Mouse (Mus musculus) forebrain, postnatal 0 days (tissue): ENCODE results near the gene Ulk1. TPM values are rescaled to one million over a fixed set of nuclear protein-coding genes. Genes with fewer than 3 reads are reported as not detected.

Experiments used
- ATAC-seq: fragments of 200-750 bp; cut with Nextera tagmentation; 2 replicates; pipeline ENCODE4 v1.8.0; 2017; ENCODE audit warnings: mild to moderate bottlenecking, moderate library complexity
- DNase-seq: peaks from one replicate; pipeline ENCODE4 v3.0.0-alpha.2; 2015
- H3K27ac ChIP-seq: fragments of 300-500 bp; sonication (generic); 2 replicates; pipeline ENCODE4 v1.5.1; 2014; ENCODE audit warnings: low read depth, mild to moderate bottlenecking, antibody characterized with exemption, low read length, moderate library complexity, mixed read lengths
- H3K27me3 ChIP-seq: fragments of 300-500 bp; sonication (generic); 2 replicates; pipeline ENCODE4 v1.6.1; 2014; ENCODE audit warnings: mild to moderate bottlenecking, low read length, mixed read lengths; ENCODE audit not compliant: insufficient read depth
- H3K36me3 ChIP-seq: fragments of 300-500 bp; sonication (generic); 2 replicates; pipeline ENCODE4 v1.6.1; 2014; ENCODE audit warnings: mild to moderate bottlenecking, moderate library complexity; ENCODE audit not compliant: insufficient read depth
- H3K4me1 ChIP-seq: fragments of 300-500 bp; sonication (generic); 2 replicates; pipeline ENCODE4 v1.6.1; 2014; ENCODE audit warnings: antibody characterized with exemption; ENCODE audit not compliant: insufficient read depth
- H3K4me2 ChIP-seq: fragments of 300-500 bp; sonication (generic); 2 replicates; pipeline ENCODE4 v1.6.1; 2014; ENCODE audit warnings: low read depth, mild to moderate bottlenecking, moderate library complexity
- H3K4me3 ChIP-seq: fragments of 300-500 bp; sonication (generic); 2 replicates; pipeline ENCODE4 v1.5.1; 2014; ENCODE audit warnings: low read depth, low read length, mixed read lengths
- H3K9ac ChIP-seq: fragments of 300-500 bp; sonication (generic); 2 replicates; pipeline ENCODE4 v1.6.1; 2014; ENCODE audit warnings: mild to moderate bottlenecking
- H3K9me3 ChIP-seq: fragments of 300-500 bp; sonication (generic); 2 replicates; pipeline ENCODE4 v1.6.1; 2016; ENCODE audit warnings: low read length
- CTCF ChIP-seq: sonication (generic); IDR thresholded peaks from 2 replicates; pipeline ENCODE4 v1.5.1; 2016; ENCODE audit warnings: antibody characterized with exemption, control low read depth, low read depth
- WGBS: fragments of 180-500 bp; shearing (Covaris S2); extraction: QIAGEN DNeasy Blood & Tissue Kit; methylation state at CpG from one replicate; pipeline ENCODE4 v1.1.7; 2014; 5-methylcytosine and 5-hydroxymethylcytosine counted together
- polyA plus RNA-seq: library from polyadenylated mRNA; unstranded; fragments of >200 nt; fragmentation: Nextera tagmentation; extraction: Ambion mirVana; gene quantifications from 2 replicates; pipeline ENCODE4 v1.2.1, GENCODE M21; 2015
- total RNA-seq: library from RNA; depleted of rRNA; stranded (reverse); fragments of >200 nt; gene quantifications from 2 replicates; pipeline ENCODE4 v1.2.3, GENCODE M21; 2014

The Ulk1 gene
- total and polyA plus RNA-seq, 2 experiments from 2014 or later = 20.8 to 65.9 TPM

DNA sequence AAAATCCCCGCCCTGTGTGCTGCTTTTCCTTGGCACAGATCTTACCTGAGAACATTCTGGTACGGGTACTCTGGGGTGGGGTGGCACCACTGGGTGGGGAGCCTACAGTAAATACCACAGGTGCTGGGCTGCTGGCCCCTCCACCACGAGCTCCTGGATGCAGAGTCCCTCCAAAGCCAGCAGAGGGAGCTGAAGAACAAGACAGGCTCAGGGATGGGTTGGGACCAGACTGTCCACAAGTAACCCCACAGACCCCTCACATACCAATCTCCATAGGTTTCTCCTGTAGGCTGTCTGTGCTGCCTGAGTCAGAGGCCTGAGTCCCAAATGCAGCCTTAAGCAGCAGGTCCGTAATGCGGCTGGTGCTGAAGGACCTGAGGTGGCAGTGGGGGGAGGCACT is 21.2 kb downstream of the Ulk1 start:
- Histone ChIP-seq H3K4me2 (no peak overlapping the region), H3K4me3 (no peak overlapping the region), H3K27ac (no peak overlapping the region), H3K27me3 (no peaks in the 10 kb centered on the region), H3K9me3 (no peaks in the 10 kb centered on the region), H3K9ac (no peak overlapping the region), H3K4me1 (no peaks in the 10 kb centered on the region), H3K36me3 (peaks cover 83% of the 10 kb centered on the region)
- ATAC-seq (peak; percentile 77), DNase-seq (peak; percentile 64)
- peak; percentile 80 for TF ChIP-seq CTCF
- WGBS = 63% methylated on average over 5 of the region's 5 CpGs

DNA sequence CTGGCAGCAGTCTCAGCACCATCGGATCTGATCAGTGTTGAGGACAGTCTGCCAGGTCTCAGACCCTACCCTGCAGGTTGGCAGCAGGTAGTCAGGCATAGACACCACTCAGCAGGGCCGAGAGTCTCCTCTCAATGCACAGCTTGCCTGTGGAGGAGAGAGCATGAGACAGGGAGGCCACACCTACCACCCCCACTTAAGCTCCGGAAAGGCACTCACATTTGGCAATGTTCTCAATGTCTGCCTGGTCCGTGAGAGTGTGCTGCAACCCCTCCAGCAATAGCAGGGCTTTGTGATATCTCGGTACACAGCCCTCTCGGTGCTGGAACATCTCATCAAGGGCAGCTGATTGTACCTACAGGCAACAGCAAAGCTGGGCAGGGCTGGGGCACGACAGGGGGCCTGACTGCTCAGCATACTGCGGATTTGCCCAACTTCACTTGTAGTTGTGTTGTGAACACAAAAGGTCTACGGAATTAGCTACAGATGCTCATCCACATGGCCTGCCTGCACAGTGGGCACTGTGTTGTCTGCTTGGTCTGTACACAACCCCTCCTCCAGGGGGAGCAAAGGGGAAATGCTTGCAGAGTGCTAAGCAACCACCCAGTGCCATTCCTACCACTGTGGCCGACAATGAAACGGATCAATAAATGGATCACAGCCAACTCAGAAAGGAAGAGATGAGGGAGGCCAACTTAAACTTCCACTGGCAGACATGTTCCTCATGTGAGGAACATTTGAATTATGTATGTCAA is 23.6 kb downstream of the Ulk1 start:
- Histone ChIP-seq H3K4me2 (no peak overlapping the region), H3K4me1 (no peaks in the 10 kb centered on the region), H3K36me3 (peaks cover 59% of the 10 kb centered on the region), H3K4me3 (no peak overlapping the region), H3K27ac (no peak overlapping the region), H3K9me3 (no peaks in the 10 kb centered on the region), H3K9ac (no peak overlapping the region), H3K27me3 (no peaks in the 10 kb centered on the region)
- DNase-seq = no peak
- 80% methylated on average over 11 of the region's 11 CpGs for WGBS
- TF ChIP-seq CTCF = 0 out of 2 replicates have a peak, but pooled peaks have one; percentile 22
- no peak for ATAC-seq

DNA sequence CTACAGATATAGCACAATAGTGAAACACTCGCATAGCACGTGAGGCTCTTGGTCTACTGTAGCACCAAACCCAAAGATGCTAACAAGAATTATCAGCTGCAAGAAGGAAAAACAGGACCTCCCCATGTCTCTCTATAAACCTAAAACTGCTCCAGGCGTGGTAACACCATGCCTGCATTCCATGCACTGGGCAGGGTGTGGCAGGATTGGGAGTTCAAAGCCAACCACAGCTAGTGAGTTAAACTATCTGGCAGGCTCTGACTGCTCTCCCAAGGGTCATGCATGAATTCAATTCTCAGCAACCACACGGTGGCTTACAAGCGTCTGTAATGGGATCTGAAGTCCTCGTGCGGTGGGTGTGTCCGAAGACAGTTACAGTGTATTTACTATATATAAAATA is 26.7 kb downstream of the Ulk1 start:
- no peaks in the 10 kb centered on the region for H3K9me3 ChIP-seq
- ATAC-seq (no peak), DNase-seq (no peak)
- H3K27ac ChIP-seq = no peak overlapping the region
- no peak for TF ChIP-seq CTCF
- no peak overlapping the region for H3K9ac ChIP-seq
- no peaks in the 10 kb centered on the region for H3K27me3 ChIP-seq
- H3K4me1 ChIP-seq = peaks cover 7% of the 10 kb centered on the region; the same call in 1 of the 2 replicates
- 76% methylated on average over 8 of the region's 8 CpGs for WGBS
- H3K4me2 ChIP-seq = no peak overlapping the region
- H3K36me3 ChIP-seq = peaks cover 28% of the 10 kb centered on the region
- no peak overlapping the region for H3K4me3 ChIP-seq

- TF ChIP-seq CTCF = no peak
- peaks cover 13% of the 10 kb centered on the region for H3K36me3 ChIP-seq
- H3K27ac ChIP-seq = no peak overlapping the region
- no peak for DNase-seq
- H3K27me3 ChIP-seq = no peaks in the 10 kb centered on the region
- WGBS = 89% methylated on average over 7 of the region's 7 CpGs
- no peak for ATAC-seq
- H3K4me2 ChIP-seq = no peak overlapping the region
- H3K4me1 ChIP-seq = peaks cover 7% of the 10 kb centered on the region; the same call in 1 of the 2 replicates
- no peaks in the 10 kb centered on the region for H3K9me3 ChIP-seq
- no peak overlapping the region for H3K4me3 ChIP-seq
- no peak overlapping the region for H3K9ac ChIP-seq
These were observed 28.2 kb downstream of the Ulk1 start for GRCm38 (mm10) chr5:110781529-110782238.

GRCm38 (mm10) chr5:110780761-110781528 is 29.0 kb downstream of the Ulk1 start:
- 53% methylated on average over 10 of the region's 10 CpGs for WGBS
- DNase-seq (no peak), ATAC-seq (peak; percentile 12; the same call in 1 of the 2 replicates)
- Histone ChIP-seq H3K4me1 (peaks cover 7% of the 10 kb centered on the region; the same call in 1 of the 2 replicates), H3K4me2 (peak overlapping the region; percentile 85), H3K9me3 (no peaks in the 10 kb centered on the region), H3K27me3 (no peaks in the 10 kb centered on the region), H3K36me3 (peaks cover 6% of the 10 kb centered on the region), H3K4me3 (peak overlapping the region; percentile 64), H3K27ac (no peak overlapping the region), H3K9ac (peak overlapping the region; percentile 64)
- no peak for TF ChIP-seq CTCF

DNA sequence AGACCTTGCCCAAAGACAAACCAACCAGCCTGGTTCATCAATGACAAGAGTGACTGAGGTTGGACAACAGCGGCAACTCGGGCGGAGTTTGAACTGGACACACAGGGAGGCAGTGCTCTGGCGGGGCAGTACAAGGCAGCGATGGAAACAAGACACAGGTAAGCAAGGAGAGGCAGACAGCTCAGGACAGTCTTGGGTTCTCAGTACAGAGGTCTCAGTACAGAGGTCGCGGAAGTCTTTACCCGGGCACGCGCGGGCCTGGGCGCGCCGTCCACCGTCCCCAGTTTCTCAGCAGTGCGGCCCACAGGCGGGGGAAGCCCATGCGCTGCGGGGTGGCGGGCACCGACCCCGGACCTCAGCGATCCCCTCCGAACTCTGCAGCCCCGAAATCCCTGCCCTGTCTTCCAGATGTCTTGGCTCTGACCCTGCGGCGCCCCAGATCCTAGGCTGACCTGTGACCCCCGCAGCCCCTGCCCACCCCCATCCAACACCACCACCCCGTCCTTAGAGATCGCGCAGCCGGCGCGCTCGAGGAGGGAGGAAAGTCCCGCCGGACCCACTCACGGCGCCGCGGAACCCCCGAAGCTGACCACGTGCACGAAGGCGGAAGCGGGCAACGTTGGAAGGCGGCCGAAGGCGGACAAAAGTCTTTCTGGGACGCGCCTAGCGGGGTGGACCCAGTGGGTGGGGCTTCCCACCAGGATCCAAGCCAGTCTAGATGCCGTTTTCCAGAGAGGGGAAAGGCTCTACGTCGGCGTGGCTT is 29.7 kb downstream of the Ulk1 start, which contains the start of gene Pus1:
Gene Pus1 (minus strand): TSS at position 662 of the 763 bp plus-strand sequence.
- ATAC-seq = peak; percentile 90

More for the DNA sequence above, 29.7 kb downstream of the Ulk1 start, which contains the start of gene Pus1:
- no peak for TF ChIP-seq CTCF
- H3K9me3 ChIP-seq = no peaks in the 10 kb centered on the region
- WGBS = under 1% methylated on average over 57 of the region's 57 CpGs
- H3K4me2 ChIP-seq = peak within 1 kb of the TSS; percentile 85
- peaks cover 7% of the 10 kb centered on the region; the same call in 1 of the 2 replicates for H3K4me1 ChIP-seq
- H3K4me3 ChIP-seq = peak within 1 kb of the TSS; percentile 64
- H3K9ac ChIP-seq = peak within 1 kb of the TSS; percentile 64
- H3K27me3 ChIP-seq = no peaks in the 10 kb centered on the region
- H3K36me3 ChIP-seq = peaks cover 4% of the 10 kb centered on the region; the same call in 1 of the 2 replicates
- peak; percentile 92 for DNase-seq
- H3K27ac ChIP-seq = no peak within 1 kb of the TSS
